Mouse (Mus musculus): Measurements from ENCODE around the gene Hipk1. TPM values are rescaled to one million over a fixed set of nuclear protein-coding genes. Genes with fewer than 3 reads are reported as not detected.

The Hipk1 gene
- total RNA-seq, 1 experiment, result 21.8 TPM

DNA sequence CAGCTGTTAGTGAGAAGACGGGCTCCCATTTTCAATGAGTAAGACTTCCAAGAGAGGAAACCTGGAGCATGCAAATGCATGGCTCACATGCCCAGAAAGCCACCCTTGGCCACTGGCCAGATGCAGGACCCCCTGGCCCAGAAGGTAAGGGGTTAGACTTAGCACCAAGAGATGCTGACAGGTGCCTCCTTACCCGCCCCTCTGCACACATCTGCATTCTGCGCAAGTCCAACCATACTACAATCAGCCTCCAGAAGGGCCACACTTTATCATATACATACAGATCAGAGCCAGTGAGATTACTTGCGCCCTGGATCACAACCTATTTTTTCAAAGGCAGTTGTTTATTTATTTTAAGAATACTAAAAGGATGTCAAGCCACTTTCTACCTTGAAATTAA is 72.6 kb downstream of the Hipk1 start:
- Histone ChIP-seq H3K36me3 (ENCODE audit: control insufficient read depth, insufficient read depth, low read length, poor library complexity, severe bottlenecking) (no peaks in the 10 kb centered on the region), H3K9me3 (ENCODE audit: control insufficient read depth, insufficient read depth, low read depth, low read length) (no peaks in the 10 kb centered on the region), H3K4me3 (ENCODE audit: insufficient read depth in 1 of 2, low read depth in 1 of 2, low read length in 2 of 2, poor library complexity in 1 of 2, severe bottlenecking in 1 of 2) (no peak overlapping the region), H3K27ac (ENCODE audit: insufficient read depth, low read depth, low read length, poor library complexity, severe bottlenecking) (no peak overlapping the region), H3K9ac (ENCODE audit: insufficient read depth, low read depth, low read length, poor library complexity, severe bottlenecking) (no peak overlapping the region), H3K4me1 (ENCODE audit: control insufficient read depth in 2 of 2, insufficient read depth in 2 of 2, low read length in 2 of 2, poor library complexity in 1 of 2) (no peaks in the 10 kb centered on the region)
- TF ChIP-seq MAFK (IDR thresholded peaks at IDR 0.05; ENCODE audit: insufficient read depth, low read depth, low read length), result no peak
- TF ChIP-seq HCFC1 (IDR thresholded peaks at IDR 0.05; ENCODE audit: borderline replicate concordance, insufficient read depth, low read length), result no peak
- no peak for TF ChIP-seq ZNF384 (IDR thresholded peaks at IDR 0.05; ENCODE audit: low read depth, low read length)
- DNase-seq (ENCODE audit: low read depth, low spot score), result no peak
- in situ Hi-C loops (cut with MboI; ENCODE audit: low sequenced_read_pairs in 2 of 2, unreplicated experiment in 2 of 2), result no loop called here

DNA sequence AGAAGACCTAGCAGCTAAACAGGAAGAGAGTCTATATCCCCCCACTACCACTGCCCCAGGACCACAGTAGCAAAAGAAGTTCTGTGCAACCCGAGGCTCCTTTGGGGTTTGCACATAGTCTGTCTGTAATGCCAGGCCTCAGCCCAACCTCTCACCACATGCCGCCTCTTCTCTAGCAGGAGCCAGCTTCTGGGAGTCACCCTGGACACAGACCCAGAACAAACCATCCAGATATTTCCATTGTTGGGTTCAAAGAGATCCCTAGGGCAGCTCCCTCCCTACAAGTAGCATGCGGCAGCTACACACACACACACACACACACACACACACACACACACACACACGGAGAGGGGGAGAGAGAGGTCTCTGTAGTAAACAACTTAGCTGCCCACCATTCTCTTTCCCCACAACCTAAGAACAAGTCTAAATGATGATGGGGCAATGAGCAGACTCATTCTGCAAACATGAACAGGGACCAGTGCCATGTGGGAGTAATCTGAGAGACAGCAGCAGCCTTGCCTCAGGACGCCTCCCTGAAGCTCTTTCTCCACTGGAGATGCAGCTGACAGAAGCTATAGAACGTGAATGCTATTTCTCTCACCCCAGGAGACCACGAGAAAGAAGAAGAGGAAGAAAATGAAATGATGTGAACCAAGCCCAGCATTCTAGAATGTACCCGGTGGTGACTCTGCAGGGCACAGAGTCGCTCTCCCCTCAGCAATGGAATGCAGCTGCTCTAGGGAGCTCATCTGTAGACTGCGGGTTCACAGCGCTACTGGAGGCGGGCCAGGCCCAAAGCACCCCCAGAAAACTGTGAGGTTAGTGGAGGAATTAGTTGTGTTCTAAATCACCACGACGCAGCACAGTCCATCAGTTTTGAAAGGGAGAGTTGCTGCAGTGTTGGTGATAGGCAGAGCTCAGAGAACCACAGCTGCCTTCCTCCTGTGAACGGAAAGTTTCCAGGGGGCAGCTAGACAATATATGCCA is 74.3 kb downstream of the Hipk1 start:
- H3K9ac ChIP-seq (ENCODE audit: insufficient read depth, low read depth, low read length, poor library complexity, severe bottlenecking), result no peak overlapping the region
- TF ChIP-seq CHD2 (IDR thresholded peaks at IDR 0.05; ENCODE audit: low read depth, low read length) (no peak), ZC3H11A (IDR thresholded peaks at IDR 0.05; ENCODE audit: borderline replicate concordance, low read depth, low read length) (no peak), MAFK (IDR thresholded peaks at IDR 0.05; ENCODE audit: insufficient read depth, low read depth, low read length) (no peak), HCFC1 (IDR thresholded peaks at IDR 0.05; ENCODE audit: borderline replicate concordance, insufficient read depth, low read length) (no peak), ZNF384 (IDR thresholded peaks at IDR 0.05; ENCODE audit: low read depth, low read length) (no peak)
- no peak for DNase-seq (ENCODE audit: low read depth, low spot score)
- H3K9me3 ChIP-seq (ENCODE audit: control insufficient read depth, insufficient read depth, low read depth, low read length), result no peaks in the 10 kb centered on the region
- H3K4me3 ChIP-seq (ENCODE audit: insufficient read depth in 1 of 2, low read depth in 1 of 2, low read length in 2 of 2, poor library complexity in 1 of 2, severe bottlenecking in 1 of 2), result no peak overlapping the region
- no peak overlapping the region for H3K27ac ChIP-seq (ENCODE audit: insufficient read depth, low read depth, low read length, poor library complexity, severe bottlenecking)
- in situ Hi-C loops (cut with MboI; ENCODE audit: low sequenced_read_pairs in 2 of 2, unreplicated experiment in 2 of 2), result no loop called here
- H3K4me1 ChIP-seq (ENCODE audit: control insufficient read depth in 2 of 2, insufficient read depth in 2 of 2, low read length in 2 of 2, poor library complexity in 1 of 2), result no peaks in the 10 kb centered on the region
- H3K36me3 ChIP-seq (ENCODE audit: control insufficient read depth, insufficient read depth, low read length, poor library complexity, severe bottlenecking), result no peaks in the 10 kb centered on the region

DNA sequence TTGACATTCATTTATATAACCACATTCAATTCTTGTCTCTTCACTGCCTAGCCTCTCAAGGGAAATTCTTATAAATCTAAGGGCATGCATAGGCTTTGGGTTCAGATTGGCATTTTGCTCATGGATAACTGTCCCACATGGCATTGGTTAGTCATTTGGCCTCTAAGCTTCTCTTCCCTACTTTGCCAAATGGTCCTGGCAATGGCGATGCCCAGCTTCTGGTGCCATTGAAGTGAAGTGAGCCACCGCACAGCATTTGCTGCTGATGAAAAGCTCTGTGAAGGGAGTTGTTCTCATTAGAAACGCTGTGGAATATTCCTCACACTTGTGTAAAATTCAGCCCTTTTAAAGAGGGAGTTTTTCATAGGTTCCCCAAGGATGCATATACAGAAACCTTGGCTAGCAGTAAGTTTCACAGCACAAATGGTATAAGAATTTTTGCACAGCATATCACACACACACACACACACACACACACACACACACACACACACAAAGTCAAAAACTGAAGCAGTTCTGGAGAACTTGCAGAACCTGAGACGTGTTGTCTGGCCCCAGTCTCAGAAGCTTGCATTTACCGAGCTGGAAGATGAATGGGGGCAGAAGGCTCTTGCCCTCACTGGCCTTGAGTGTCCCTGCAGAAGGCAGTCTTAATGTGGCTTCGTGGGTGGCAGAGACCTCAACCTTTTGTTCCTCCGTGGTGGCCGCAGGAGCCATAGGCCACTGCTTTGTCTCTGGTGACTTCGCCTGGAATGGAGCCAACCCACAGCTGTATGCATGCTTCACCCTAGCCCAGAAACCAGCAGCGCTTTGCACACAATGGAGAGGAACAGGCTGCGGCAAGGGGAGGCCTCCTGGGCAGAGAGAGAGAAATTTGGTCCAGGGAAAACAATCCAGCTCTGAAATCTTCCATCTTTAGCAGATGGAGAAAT is 75.3 kb downstream of the Hipk1 start:
- Histone ChIP-seq H3K36me3 (ENCODE audit: control insufficient read depth, insufficient read depth, low read length, poor library complexity, severe bottlenecking) (no peaks in the 10 kb centered on the region), H3K27ac (ENCODE audit: insufficient read depth, low read depth, low read length, poor library complexity, severe bottlenecking) (no peak overlapping the region), H3K9ac (ENCODE audit: insufficient read depth, low read depth, low read length, poor library complexity, severe bottlenecking) (no peak overlapping the region), H3K4me3 (ENCODE audit: insufficient read depth in 1 of 2, low read depth in 1 of 2, low read length in 2 of 2, poor library complexity in 1 of 2, severe bottlenecking in 1 of 2) (no peak overlapping the region), H3K4me1 (ENCODE audit: control insufficient read depth in 2 of 2, insufficient read depth in 2 of 2, low read length in 2 of 2, poor library complexity in 1 of 2) (no peaks in the 10 kb centered on the region), H3K9me3 (ENCODE audit: control insufficient read depth, insufficient read depth, low read depth, low read length) (no peaks in the 10 kb centered on the region)
- no peak for DNase-seq (ENCODE audit: low read depth, low spot score)
- TF ChIP-seq CHD2 (IDR thresholded peaks at IDR 0.05; ENCODE audit: low read depth, low read length), result no peak
- TF ChIP-seq ZC3H11A (IDR thresholded peaks at IDR 0.05; ENCODE audit: borderline replicate concordance, low read depth, low read length), result no peak
- no peak for TF ChIP-seq MAFK (IDR thresholded peaks at IDR 0.05; ENCODE audit: insufficient read depth, low read depth, low read length)
- TF ChIP-seq ZNF384 (IDR thresholded peaks at IDR 0.05; ENCODE audit: low read depth, low read length), result no peak
- TF ChIP-seq HCFC1 (IDR thresholded peaks at IDR 0.05; ENCODE audit: borderline replicate concordance, insufficient read depth, low read length), result no peak
- in situ Hi-C loops (cut with MboI; ENCODE audit: low sequenced_read_pairs in 2 of 2, unreplicated experiment in 2 of 2), result no loop called here

DNA sequence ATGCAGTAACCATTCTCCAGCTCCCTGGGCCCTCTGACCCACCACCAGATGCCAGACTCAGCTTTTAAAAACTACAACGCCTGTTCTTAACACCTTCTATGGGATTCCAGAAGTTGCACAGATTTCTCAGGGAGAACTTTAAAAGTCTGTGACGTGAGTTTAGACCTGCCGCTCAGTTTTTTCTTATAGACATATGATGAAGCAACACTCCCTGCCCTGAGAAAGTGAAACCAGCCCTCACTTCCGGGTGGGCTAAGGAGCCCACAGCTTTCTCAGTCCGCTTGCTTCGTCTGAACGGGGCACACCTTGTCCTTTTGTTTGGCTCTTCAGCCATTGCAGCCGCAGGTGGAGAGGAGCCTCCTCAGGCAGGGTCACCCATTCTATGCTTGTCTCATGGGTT is 76.4 kb downstream of the Hipk1 start:
- Histone ChIP-seq H3K9ac (ENCODE audit: insufficient read depth, low read depth, low read length, poor library complexity, severe bottlenecking) (no peak overlapping the region), H3K36me3 (ENCODE audit: control insufficient read depth, insufficient read depth, low read length, poor library complexity, severe bottlenecking) (no peaks in the 10 kb centered on the region), H3K9me3 (ENCODE audit: control insufficient read depth, insufficient read depth, low read depth, low read length) (no peaks in the 10 kb centered on the region), H3K4me1 (ENCODE audit: control insufficient read depth in 2 of 2, insufficient read depth in 2 of 2, low read length in 2 of 2, poor library complexity in 1 of 2) (no peaks in the 10 kb centered on the region), H3K27ac (ENCODE audit: insufficient read depth, low read depth, low read length, poor library complexity, severe bottlenecking) (no peak overlapping the region), H3K4me3 (ENCODE audit: insufficient read depth in 1 of 2, low read depth in 1 of 2, low read length in 2 of 2, poor library complexity in 1 of 2, severe bottlenecking in 1 of 2) (no peak overlapping the region; a peak in 1 of 4 replicates)
- TF ChIP-seq HCFC1 (IDR thresholded peaks at IDR 0.05; ENCODE audit: borderline replicate concordance, insufficient read depth, low read length) (no peak), CHD2 (IDR thresholded peaks at IDR 0.05; ENCODE audit: low read depth, low read length) (no peak), ZNF384 (IDR thresholded peaks at IDR 0.05; ENCODE audit: low read depth, low read length) (no peak), ZC3H11A (IDR thresholded peaks at IDR 0.05; ENCODE audit: borderline replicate concordance, low read depth, low read length) (no peak), MAFK (IDR thresholded peaks at IDR 0.05; ENCODE audit: insufficient read depth, low read depth, low read length) (no peak)
- DNase-seq (ENCODE audit: low read depth, low spot score), result no peak
- in situ Hi-C loops (cut with MboI; ENCODE audit: low sequenced_read_pairs in 2 of 2, unreplicated experiment in 2 of 2), result no loop called here

Data from ES-E14 (cell line).